Mouse (Mus musculus): ENCODE results near the gene Zfp639.

Gene Zfp639

GRCm38 (mm10) chr3:32509496-32510374 lies at the start of gene Zfp639:
Gene Zfp639, plus strand, starts transcription at chr3:32510259.
- DNase-seq (ENCODE audit: low spot score): no peak

GRCm38 (mm10) chr3:32467321-32467720 lies 42.7 kb upstream of the Zfp639 start:
- no peak for DNase-seq (ENCODE audit: low spot score)

GRCm38 (mm10) chr3:32468411-32468810 lies 41.6 kb upstream of the Zfp639 start:
- DNase-seq (ENCODE audit: low spot score): no peak

- no peak for DNase-seq (ENCODE audit: low spot score)
Observed at GRCm38 (mm10) chr3:32470449-32470848, 39.6 kb upstream of the Zfp639 start.

- no peak for DNase-seq (ENCODE audit: low spot score)
Observed at GRCm38 (mm10) chr3:32471098-32471497, 39.0 kb upstream of the Zfp639 start.

GRCm38 (mm10) chr3:32472191-32472900 lies 37.7 kb upstream of the Zfp639 start:
- DNase-seq (ENCODE audit: low spot score): no peak

GRCm38 (mm10) chr3:32473184-32473583 lies 36.9 kb upstream of the Zfp639 start:
- DNase-seq (ENCODE audit: low spot score): no peak

GRCm38 (mm10) chr3:32479961-32480360 lies 30.1 kb upstream of the Zfp639 start:
- no peak for DNase-seq (ENCODE audit: low spot score)

GRCm38 (mm10) chr3:32483035-32483434 lies 27.0 kb upstream of the Zfp639 start:
- no peak for DNase-seq (ENCODE audit: low spot score)

GRCm38 (mm10) chr3:32486543-32486942 lies 23.5 kb upstream of the Zfp639 start:
- DNase-seq (ENCODE audit: low spot score): no peak

- no peak for DNase-seq (ENCODE audit: low spot score)
Observed at GRCm38 (mm10) chr3:32488172-32488571, 21.9 kb upstream of the Zfp639 start.

GRCm38 (mm10) chr3:32490076-32490927 lies 19.8 kb upstream of the Zfp639 start:
- no peak for DNase-seq (ENCODE audit: low spot score)

GRCm38 (mm10) chr3:32490928-32491315 lies 19.1 kb upstream of the Zfp639 start:
- DNase-seq (ENCODE audit: low spot score): no peak

GRCm38 (mm10) chr3:32492097-32493090 lies 17.7 kb upstream of the Zfp639 start, which contains the start of gene Kcnmb3:
Gene Kcnmb3, minus strand, starts transcription at chr3:32492231.
- DNase-seq (ENCODE audit: low spot score): no peak

- DNase-seq (ENCODE audit: low spot score): no peak
Observed at GRCm38 (mm10) chr3:32494387-32495087, 15.5 kb upstream of the Zfp639 start.

- DNase-seq (ENCODE audit: low spot score): no peak
Observed at GRCm38 (mm10) chr3:32495088-32495770, 14.8 kb upstream of the Zfp639 start.

- DNase-seq (ENCODE audit: low spot score): no peak
Observed at GRCm38 (mm10) chr3:32495856-32496710, 14.0 kb upstream of the Zfp639 start.

GRCm38 (mm10) chr3:32496711-32497070 lies 13.4 kb upstream of the Zfp639 start:
- no peak for DNase-seq (ENCODE audit: low spot score)

- no peak for DNase-seq (ENCODE audit: low spot score)
Observed at GRCm38 (mm10) chr3:32500346-32500745, 9.7 kb upstream of the Zfp639 start.

Data from urinary bladder, postnatal 10 days (tissue).